Mouse (Mus musculus) ES-E14 (cell line): ENCODE data around the gene Tubb4a.
"Not testable (repeated sequence)": the region's sequence is repeated elsewhere in the genome, so short reads cannot be mapped to it uniquely, and the experiment has no call there.

Source experiments
- CHD2 ChIP-seq: IDR thresholded peaks from 2 replicates; pipeline ENCODE4 v1.6.1; 2014; ENCODE audit warnings: mild to moderate bottlenecking, low read depth, low read length, inconsistent platforms
- HCFC1 ChIP-seq: IDR thresholded peaks from 2 replicates; pipeline ENCODE4 v1.6.1; 2012; ENCODE audit warnings: low read length, inconsistent platforms, borderline replicate concordance; ENCODE audit not compliant: insufficient read depth
- ZNF384 ChIP-seq: IDR thresholded peaks from 2 replicates; pipeline ENCODE4 v1.6.1; 2012; ENCODE audit warnings: low read depth, low read length, inconsistent platforms

DNA sequence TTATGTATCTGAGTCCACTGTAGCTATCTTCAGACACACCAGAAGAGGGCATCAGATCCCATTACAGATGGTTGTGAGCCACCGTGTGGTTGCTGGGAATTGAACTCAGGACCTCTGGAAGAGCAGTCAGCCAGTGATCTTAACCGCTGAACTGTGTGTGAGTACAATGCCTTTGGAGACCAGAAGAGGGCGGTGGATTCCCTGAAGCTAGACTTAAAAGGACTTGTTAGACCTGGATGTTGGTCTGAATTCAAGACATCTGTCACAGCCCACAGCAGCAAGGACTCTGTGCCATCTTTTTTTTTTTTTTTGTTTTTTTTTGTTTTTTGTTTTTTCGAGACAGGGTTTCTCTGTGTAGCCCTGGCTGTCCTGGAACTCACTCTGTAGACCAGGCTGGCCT is 35.9 kb downstream of the Tubb4a start:
- not testable (repeated sequence) for TF ChIP-seq CHD2, ZNF384, HCFC1
